Mouse (Mus musculus) fat pad, adult 2 months (tissue): ENCODE measurements around the gene Sash3.
"Not testable (repeated sequence)": the region's sequence is repeated elsewhere in the genome, so short reads cannot be mapped to it uniquely, and the experiment has no call there.

Source experiments
- DNase-seq: peaks from one replicate; pipeline ENCODE4 v3.0.0-alpha.2; 2011; ENCODE audit warnings: low read depth, low spot score; ENCODE audit errors: extremely low read depth

Gene Sash3

DNA sequence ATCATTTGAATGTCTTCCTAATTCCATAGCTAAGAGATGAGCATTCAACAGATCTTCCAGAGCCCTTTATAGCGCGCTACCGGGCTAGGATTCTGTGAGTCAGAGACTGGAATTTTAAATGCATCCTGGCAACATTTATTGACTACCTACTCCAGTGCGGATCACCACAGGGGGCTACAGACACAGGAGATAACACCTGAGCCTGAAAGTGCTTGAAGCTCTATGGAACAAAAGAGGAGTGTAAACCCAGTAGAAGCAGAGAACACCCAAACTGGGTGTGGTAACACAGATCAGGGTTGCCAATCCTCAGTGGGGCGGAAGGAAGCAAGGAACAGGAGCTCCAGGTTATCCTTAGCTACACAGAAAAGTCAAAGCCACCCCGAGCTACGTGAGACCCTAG lies 56.2 kb downstream of the Sash3 start:
- DNase-seq = no peak

GRCm38 (mm10) chrX:48202995-48203394 lies 56.8 kb downstream of the Sash3 start:
- DNase-seq = no peak

GRCm38 (mm10) chrX:48203763-48204162 lies 57.5 kb downstream of the Sash3 start:
- DNase-seq = no peak

- DNase-seq = no peak
Measured at GRCm38 (mm10) chrX:48204469-48204868, 58.2 kb downstream of the Sash3 start.

DNA sequence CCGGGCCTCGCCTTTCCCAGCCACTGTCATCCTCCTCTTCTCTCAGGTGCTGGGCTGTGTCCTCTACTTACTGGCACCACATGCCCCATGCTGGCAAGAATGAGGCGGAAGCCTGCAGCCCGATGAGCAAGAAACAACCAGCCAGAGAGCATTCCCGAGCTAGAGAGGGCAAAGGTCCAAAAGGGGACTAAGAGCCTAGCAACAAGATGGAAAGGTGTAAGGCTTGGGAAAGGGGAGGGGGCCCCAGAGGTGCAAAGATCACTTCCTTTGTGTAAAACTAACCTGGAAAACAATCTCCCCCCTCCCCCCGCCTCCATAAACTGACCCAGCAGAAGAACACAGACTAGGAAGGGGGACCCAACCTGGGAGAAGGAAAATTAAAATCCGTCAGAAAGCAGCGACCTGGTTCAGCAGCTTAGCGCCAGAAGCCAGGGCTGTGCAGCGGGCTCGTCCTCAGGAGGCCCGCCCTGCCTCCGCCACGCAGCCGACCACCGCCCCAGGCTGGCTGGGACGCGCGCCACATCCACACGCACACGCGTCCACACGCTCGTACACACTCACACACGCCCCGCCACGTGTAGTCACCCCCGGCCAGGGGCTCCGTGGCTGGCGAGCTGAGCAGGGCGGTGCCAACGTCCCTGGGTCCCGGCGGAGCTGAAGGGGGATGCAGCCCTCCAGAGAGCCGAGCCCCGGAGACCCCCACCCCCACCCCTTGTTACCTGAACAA lies 61.7 kb downstream of the Sash3 start:
- no peak for DNase-seq

GRCm38 (mm10) chrX:48208519-48209185 lies 62.4 kb downstream of the Sash3 start, which contains the start of gene Zdhhc9:
Gene Zdhhc9, minus strand, starts transcription at chrX:48208878.
- DNase-seq = no peak

GRCm38 (mm10) chrX:48209746-48210145 lies 63.5 kb downstream of the Sash3 start:
- not testable (repeated sequence) for DNase-seq
